Mouse (Mus musculus) ZHBTc4 (cell line): ENCODE results near the gene Rab10.

Experiments used
- DNase-seq: peaks from one replicate; pipeline ENCODE4 v3.0.0-alpha.2; 2011; ENCODE audit warnings: low read depth, low spot score

Gene Rab10

GRCm38 (mm10) chr12:3236831-3237681 lies 72.7 kb downstream of the Rab10 start:
- DNase-seq: peak; percentile 69

- peak; percentile 79 for DNase-seq
These were observed 73.6 kb downstream of the Rab10 start for GRCm38 (mm10) chr12:3236163-3236641.

- peak; percentile 95 for DNase-seq
These were observed 74.1 kb downstream of the Rab10 start for GRCm38 (mm10) chr12:3235646-3236161.

- peak; percentile 98 for DNase-seq
These were observed 74.6 kb downstream of the Rab10 start for GRCm38 (mm10) chr12:3235124-3235631.

GRCm38 (mm10) chr12:3234061-3234460 lies 75.7 kb downstream of the Rab10 start:
- DNase-seq: no peak

- DNase-seq: no peak
These were observed 86.4 kb downstream of the Rab10 start for GRCm38 (mm10) chr12:3223352-3223751.

GRCm38 (mm10) chr12:3210181-3210580 lies 99.6 kb downstream of the Rab10 start:
- peak; percentile 44 for DNase-seq

- peak; percentile 65 for DNase-seq
These were observed 100.6 kb downstream of the Rab10 start for GRCm38 (mm10) chr12:3209163-3209562.
